Mouse (Mus musculus) myocyte (in vitro differentiated cells): ENCODE data around the gene Cmtm3. TPM values are rescaled to one million over a fixed set of nuclear protein-coding genes. Genes with fewer than 3 reads are reported as not detected.

Experiments
- H3K27me3 ChIP-seq: one replicate; pipeline ENCODE4 v1.6.1; 2011; ENCODE audit not compliant: control insufficient read depth, insufficient read depth, insufficient read length
- H3K36me3 ChIP-seq: one replicate; pipeline ENCODE4 v1.6.1; 2011; ENCODE audit not compliant: control insufficient read depth, insufficient read depth
- H3K4me2 ChIP-seq: one replicate; pipeline ENCODE4 v1.6.1; 2011; ENCODE audit warnings: low read depth, control low read depth
- H3K4me3 ChIP-seq: one replicate; pipeline ENCODE4 v1.5.1; 2011; ENCODE audit warnings: mild to moderate bottlenecking, control low read depth, moderate library complexity
- H3K79me2 ChIP-seq: one replicate; pipeline ENCODE4 v1.6.1; 2011; ENCODE audit not compliant: control insufficient read depth, insufficient read depth
- H3ac ChIP-seq: one replicate; pipeline ENCODE4 v1.6.1; 2011; ENCODE audit not compliant: control insufficient read depth, insufficient read length
- CEBPB ChIP-seq: IDR thresholded peaks from 2 replicates; pipeline ENCODE4 v1.6.1; 2011; ENCODE audit warnings: mild to moderate bottlenecking, moderate library complexity; ENCODE audit not compliant: poor library complexity, insufficient read depth, severe bottlenecking
- E2F4 ChIP-seq: IDR thresholded peaks from one replicate; pipeline ENCODE4 v1.6.1; 2011; ENCODE audit warnings: mild to moderate bottlenecking, control low read depth, moderate library complexity; ENCODE audit not compliant: insufficient read depth
- MAX ChIP-seq: IDR thresholded peaks from one replicate; pipeline ENCODE4 v1.6.1; 2011; ENCODE audit warnings: low read depth, mild to moderate bottlenecking, control low read depth
- MYOD1 ChIP-seq, 3 experiments: IDR thresholded peaks; one replicate each; pipeline ENCODE4 v1.6.1; 2011; ENCODE audit warnings: control low read depth in 2 of 3, low read depth in 2 of 3, mild to moderate bottlenecking in 2 of 3, moderate library complexity in 1 of 3; ENCODE audit not compliant: insufficient read length in 2 of 3, control insufficient read depth in 1 of 3
- MYOG ChIP-seq, 3 experiments: IDR thresholded peaks; one replicate each; pipeline ENCODE4 v1.6.1; 2011; ENCODE audit warnings: control low read depth in 2 of 3, low read depth in 2 of 3, mild to moderate bottlenecking in 2 of 3; ENCODE audit not compliant: insufficient read length in 2 of 3, control insufficient read depth in 1 of 3, insufficient read depth in 1 of 3
- POLR2A ChIP-seq: IDR thresholded peaks from one replicate; pipeline ENCODE4 v1.6.1; 2011; ENCODE audit warnings: low read depth, mild to moderate bottlenecking, control low read depth, moderate library complexity; ENCODE audit not compliant: insufficient read length
- POLR2AphosphoS2 ChIP-seq: IDR thresholded peaks from one replicate; pipeline ENCODE4 v1.6.1; 2011; ENCODE audit warnings: low read depth, control low read depth; ENCODE audit not compliant: insufficient read length
- REST ChIP-seq: IDR thresholded peaks from one replicate; pipeline ENCODE4 v1.6.1; 2011; ENCODE audit warnings: mild to moderate bottlenecking, control low read depth, moderate library complexity; ENCODE audit not compliant: insufficient read depth, insufficient read length
- SRF ChIP-seq: IDR thresholded peaks from one replicate; pipeline ENCODE4 v1.6.1; 2011; ENCODE audit warnings: low read depth; ENCODE audit not compliant: control insufficient read depth, insufficient read length
- TCF12 ChIP-seq: IDR thresholded peaks from one replicate; pipeline ENCODE4 v1.6.1; 2011; ENCODE audit warnings: mild to moderate bottlenecking, control low read depth; ENCODE audit not compliant: poor library complexity, insufficient read depth, severe bottlenecking
- TCF3 ChIP-seq: IDR thresholded peaks from one replicate; pipeline ENCODE4 v1.6.1; 2011; ENCODE audit warnings: low read depth, control low read depth; ENCODE audit not compliant: insufficient read length
- USF1 ChIP-seq: IDR thresholded peaks from one replicate; pipeline ENCODE4 v1.6.1; 2011; ENCODE audit warnings: low read depth, mild to moderate bottlenecking, control low read depth, moderate library complexity
- polyA plus RNA-seq: library from polyadenylated mRNA; unstranded; fragments of >200 nt; fragmentation: generic; extraction: Trizol; gene quantifications from one replicate; pipeline ENCODE4 v1.2.1, GENCODE M21; 2012; ENCODE audit warnings: missing spikeins

Cmtm3 gene
- polyA plus RNA-seq, 1 experiment, result 28.6 TPM

- H3K4me2 ChIP-seq, result peak overlapping the region; percentile 6
- TF ChIP-seq SRF (no peak), REST (no peak), MYOG (IDR thresholded peaks at IDR 0.05; ENCODE audit: control insufficient read depth in 1 of 3, insufficient read depth in 1 of 3, insufficient read length in 2 of 3, low read depth in 2 of 3) (no peak), MAX (no peak), MYOD1 (IDR thresholded peaks at IDR 0.05; ENCODE audit: control insufficient read depth in 1 of 3, insufficient read length in 2 of 3, low read depth in 2 of 3) (peak in 1 of 3 experiments; percentile 2), TCF12 (no peak)
These were observed 36.7 kb downstream of the Cmtm3 start for GRCm38 (mm10) chr8:104375959-104376358.

GRCm38 (mm10) chr8:104376669-104377068 lies 37.5 kb downstream of the Cmtm3 start:
- Histone ChIP-seq H3K4me3 (no peak overlapping the region), H3K36me3 (no peaks in the 10 kb centered on the region), H3K79me2 (no peaks in the 10 kb centered on the region), H3ac (no peak overlapping the region), H3K4me2 (no peak overlapping the region), H3K27me3 (no peaks in the 10 kb centered on the region)
- TF ChIP-seq CEBPB (no peak), POLR2A (no peak), E2F4 (no peak), SRF (no peak), MAX (no peak), USF1 (no peak), POLR2AphosphoS2 (no peak), REST (no peak), MYOD1 (IDR thresholded peaks at IDR 0.05; ENCODE audit: control insufficient read depth in 1 of 3, insufficient read length in 2 of 3, low read depth in 2 of 3) (no peak), TCF3 (no peak), MYOG (IDR thresholded peaks at IDR 0.05; ENCODE audit: control insufficient read depth in 1 of 3, insufficient read depth in 1 of 3, insufficient read length in 2 of 3, low read depth in 2 of 3) (no peak), TCF12 (no peak)

More at GRCm38 (mm10) chr8:104375959-104376358, 36.7 kb downstream of the Cmtm3 start:
- no peak overlapping the region for H3ac ChIP-seq
- no peak overlapping the region for H3K4me3 ChIP-seq
- H3K79me2 ChIP-seq, result no peaks in the 10 kb centered on the region
- no peaks in the 10 kb centered on the region for H3K36me3 ChIP-seq
- H3K27me3 ChIP-seq, result no peaks in the 10 kb centered on the region

- no peak overlapping the region for H3K4me3 ChIP-seq
- no peaks in the 10 kb centered on the region for H3K27me3 ChIP-seq
- H3K4me2 ChIP-seq, result no peak overlapping the region
- H3ac ChIP-seq, result no peak overlapping the region
- H3K36me3 ChIP-seq, result no peaks in the 10 kb centered on the region
- peaks cover 5% of the 10 kb centered on the region for H3K79me2 ChIP-seq
- no peak for TF ChIP-seq MAX
- no peak for TF ChIP-seq E2F4
- TF ChIP-seq POLR2A, result no peak
- TF ChIP-seq USF1, result no peak
- TF ChIP-seq REST, result no peak
- TF ChIP-seq SRF, result no peak
- no peak for TF ChIP-seq MYOG (IDR thresholded peaks at IDR 0.05; ENCODE audit: control insufficient read depth in 1 of 3, insufficient read depth in 1 of 3, insufficient read length in 2 of 3, low read depth in 2 of 3)
- TF ChIP-seq POLR2AphosphoS2, result no peak
- TF ChIP-seq TCF3, result no peak
- no peak for TF ChIP-seq CEBPB
These were observed 40.2 kb downstream of the Cmtm3 start for GRCm38 (mm10) chr8:104379301-104379836.

GRCm38 (mm10) chr8:104380269-104380668 lies 41.1 kb downstream of the Cmtm3 start:
- Histone ChIP-seq H3ac (no peak overlapping the region), H3K4me2 (no peak overlapping the region), H3K27me3 (no peaks in the 10 kb centered on the region), H3K4me3 (no peak overlapping the region), H3K79me2 (peaks cover 5% of the 10 kb centered on the region), H3K36me3 (no peaks in the 10 kb centered on the region)
- TF ChIP-seq TCF12 (no peak), TCF3 (no peak), POLR2AphosphoS2 (no peak), SRF (no peak), E2F4 (no peak), CEBPB (no peak), MYOG (IDR thresholded peaks at IDR 0.05; ENCODE audit: control insufficient read depth in 1 of 3, insufficient read depth in 1 of 3, insufficient read length in 2 of 3, low read depth in 2 of 3) (no peak), POLR2A (no peak), MYOD1 (IDR thresholded peaks at IDR 0.05; ENCODE audit: control insufficient read depth in 1 of 3, insufficient read length in 2 of 3, low read depth in 2 of 3) (no peak)

GRCm38 (mm10) chr8:104380961-104381411 lies 41.8 kb downstream of the Cmtm3 start:
- no peaks in the 10 kb centered on the region for H3K27me3 ChIP-seq
- TF ChIP-seq TCF12 (no peak), SRF (no peak), USF1 (no peak), POLR2A (no peak), MAX (no peak), POLR2AphosphoS2 (no peak), MYOG (IDR thresholded peaks at IDR 0.05; ENCODE audit: control insufficient read depth in 1 of 3, insufficient read depth in 1 of 3, insufficient read length in 2 of 3, low read depth in 2 of 3) (no peak), E2F4 (no peak), MYOD1 (IDR thresholded peaks at IDR 0.05; ENCODE audit: control insufficient read depth in 1 of 3, insufficient read length in 2 of 3, low read depth in 2 of 3) (no peak), REST (no peak), TCF3 (no peak), CEBPB (no peak)
- no peak overlapping the region for H3K4me3 ChIP-seq
- H3K36me3 ChIP-seq, result no peaks in the 10 kb centered on the region
- peaks cover 5% of the 10 kb centered on the region for H3K79me2 ChIP-seq
- H3K4me2 ChIP-seq, result no peak overlapping the region
- H3ac ChIP-seq, result no peak overlapping the region
